Mouse (Mus musculus): Measurements from ENCODE around the gene Tbc1d22a. TPM values are rescaled to one million over a fixed set of nuclear protein-coding genes. Genes with fewer than 3 reads are reported as not detected.

Tbc1d22a gene
- polyA plus RNA-seq, 1 experiment from 2014 or later, result 37.9 TPM

GRCm38 (mm10) chr15:86345907-86346306 is 131.6 kb downstream of the Tbc1d22a start:
- ChIA-PET POLR2A (no interaction called here), CTCF (interaction anchor here (1.2 kb wide), 1 partner anchor 10 kb away, joined by 3 read pairs; no protein-coding TSS in a partner anchor)
- DNase-seq (ENCODE audit: low read depth, low spot score) (no peak), ATAC-seq (no peak)
- in situ Hi-C loops (cut with MboI; ENCODE audit: low pct_unique_long_range_greater_than_20kb), result no loop called here
- H3K27me3 ChIP-seq, result no peaks in the 10 kb centered on the region
- no peak for TF ChIP-seq CTCF (IDR thresholded peaks at IDR 0.05)

GRCm38 (mm10) chr15:86346606-86347005 is 132.3 kb downstream of the Tbc1d22a start:
- ATAC-seq (no peak), DNase-seq (ENCODE audit: low read depth, low spot score) (no peak)
- TF ChIP-seq CTCF (IDR thresholded peaks at IDR 0.05), result no peak
- in situ Hi-C loops (cut with MboI; ENCODE audit: low pct_unique_long_range_greater_than_20kb), result no loop called here
- CTCF ChIA-PET, result no interaction called here
- H3K27me3 ChIP-seq, result no peaks in the 10 kb centered on the region
- POLR2A ChIA-PET, result no interaction called here

- ATAC-seq (no peak), DNase-seq (ENCODE audit: low read depth, low spot score) (no peak)
- TF ChIP-seq CTCF (IDR thresholded peaks at IDR 0.05), result no peak
- no peaks in the 10 kb centered on the region for H3K27me3 ChIP-seq
- in situ Hi-C loops (cut with MboI; ENCODE audit: low pct_unique_long_range_greater_than_20kb), result no loop called here
- POLR2A ChIA-PET, result interaction anchor here (1.0 kb wide), 1 partner anchor 11 kb away, joined by 3 read pairs; no protein-coding TSS in a partner anchor
- CTCF ChIA-PET, result no interaction called here
Observed at GRCm38 (mm10) chr15:86354932-86355331, 140.7 kb downstream of the Tbc1d22a start.

- H3K27me3 ChIP-seq, result no peaks in the 10 kb centered on the region
- DNase-seq (ENCODE audit: low read depth, low spot score), result no peak
- ChIA-PET POLR2A (interaction anchor here (0.7 to 1.0 kb wide), 2 partner anchors 12 to 1635 kb away, joined by 3 to 5 read pairs; no protein-coding TSS in a partner anchor), CTCF (interaction anchor here (1.1 kb wide), 1 partner anchor 16 kb away, joined by 3 read pairs; no protein-coding TSS in a partner anchor)
- in situ Hi-C loops (cut with MboI; ENCODE audit: low pct_unique_long_range_greater_than_20kb), result no loop called here
- no peak for TF ChIP-seq CTCF (IDR thresholded peaks at IDR 0.05)
- no peak for ATAC-seq
Observed at GRCm38 (mm10) chr15:86355857-86356256, 141.6 kb downstream of the Tbc1d22a start.

GRCm38 (mm10) chr15:86360376-86360775 is 146.1 kb downstream of the Tbc1d22a start:
- no peak for TF ChIP-seq CTCF (IDR thresholded peaks at IDR 0.05)
- ChIA-PET POLR2A (no interaction called here), CTCF (no interaction called here)
- DNase-seq (ENCODE audit: low read depth, low spot score), result no peak
- H3K27me3 ChIP-seq, result no peaks in the 10 kb centered on the region
- in situ Hi-C loops (cut with MboI; ENCODE audit: low pct_unique_long_range_greater_than_20kb), result no loop called here
- ATAC-seq, result no peak

GRCm38 (mm10) chr15:86362306-86363150 is 148.3 kb downstream of the Tbc1d22a start:
- no peak for TF ChIP-seq CTCF (IDR thresholded peaks at IDR 0.05)
- ChIA-PET POLR2A (interaction anchor here (0.8 to 1.0 kb wide), 2 partner anchors 11 to 53 kb away, joined by 3 read pairs; no protein-coding TSS in a partner anchor), CTCF (interaction anchor here (1.0 kb wide), 1 partner anchor 25 kb away, joined by 3 read pairs; no protein-coding TSS in a partner anchor)
- in situ Hi-C loops (cut with MboI; ENCODE audit: low pct_unique_long_range_greater_than_20kb), result no loop called here
- no peak for DNase-seq (ENCODE audit: low read depth, low spot score)
- H3K27me3 ChIP-seq, result no peaks in the 10 kb centered on the region
- ATAC-seq, result no peak

GRCm38 (mm10) chr15:86363841-86364295 is 149.6 kb downstream of the Tbc1d22a start:
- POLR2A ChIA-PET, result no interaction called here
- TF ChIP-seq CTCF (IDR thresholded peaks at IDR 0.05), result no peak
- in situ Hi-C loops (cut with MboI; ENCODE audit: low pct_unique_long_range_greater_than_20kb), result no loop called here

GRCm38 (mm10) chr15:86364948-86365658 is 150.8 kb downstream of the Tbc1d22a start:
- CTCF ChIA-PET, result no interaction called here
- in situ Hi-C loops (cut with MboI; ENCODE audit: low pct_unique_long_range_greater_than_20kb), result no loop called here
- no peak for TF ChIP-seq CTCF (IDR thresholded peaks at IDR 0.05)
- no peak for ATAC-seq
- no peaks in the 10 kb centered on the region for H3K27me3 ChIP-seq
- DNase-seq (ENCODE audit: low read depth, low spot score), result no peak
- POLR2A ChIA-PET, result no interaction called here

More at GRCm38 (mm10) chr15:86363841-86364295, 149.6 kb downstream of the Tbc1d22a start:
- ATAC-seq, result no peak
- H3K27me3 ChIP-seq, result no peaks in the 10 kb centered on the region
- CTCF ChIA-PET, result no interaction called here
- no peak for DNase-seq (ENCODE audit: low read depth, low spot score)

- DNase-seq (ENCODE audit: low read depth, low spot score), result no peak
- no peaks in the 10 kb centered on the region for H3K27me3 ChIP-seq
- in situ Hi-C loops (cut with MboI; ENCODE audit: low pct_unique_long_range_greater_than_20kb), result no loop called here
- TF ChIP-seq CTCF (IDR thresholded peaks at IDR 0.05), result no peak
- ChIA-PET POLR2A (no interaction called here), CTCF (no interaction called here)
- no peak for ATAC-seq
Observed at GRCm38 (mm10) chr15:86366726-86367125, 152.5 kb downstream of the Tbc1d22a start.

- ATAC-seq, result no peak
- in situ Hi-C loops (cut with MboI; ENCODE audit: low pct_unique_long_range_greater_than_20kb), result no loop called here
- ChIA-PET POLR2A (no interaction called here), CTCF (no interaction called here)
- H3K27me3 ChIP-seq, result no peaks in the 10 kb centered on the region
- no peak for TF ChIP-seq CTCF (IDR thresholded peaks at IDR 0.05)
- DNase-seq (ENCODE audit: low read depth, low spot score), result no peak
Observed at GRCm38 (mm10) chr15:86367247-86367646, 153.0 kb downstream of the Tbc1d22a start.

GRCm38 (mm10) chr15:86370846-86371245 is 156.6 kb downstream of the Tbc1d22a start:
- POLR2A ChIA-PET, result no interaction called here
- in situ Hi-C loops (cut with MboI; ENCODE audit: low pct_unique_long_range_greater_than_20kb), result no loop called here
- TF ChIP-seq CTCF (IDR thresholded peaks at IDR 0.05), result no peak
- ATAC-seq (no peak), DNase-seq (ENCODE audit: low read depth, low spot score) (no peak)
- CTCF ChIA-PET, result interaction anchor here (1.0 kb wide), 1 partner anchor 13 kb away, joined by 3 read pairs; no protein-coding TSS in a partner anchor
- no peaks in the 10 kb centered on the region for H3K27me3 ChIP-seq

All from Patski (cell line).